Mouse (Mus musculus) midbrain, embryonic 15.5 days (tissue): Measurements from ENCODE around the gene Hydin. TPM values are rescaled to one million over a fixed set of nuclear protein-coding genes. Genes with fewer than 3 reads are reported as not detected.
"Not testable (repeated sequence)": the region's sequence is repeated elsewhere in the genome, so short reads cannot be mapped to it uniquely, and the experiment has no call there.

Source experiments
- ATAC-seq: fragments of 200-750 bp; cut with Nextera tagmentation; replicated peaks from 2 replicates; pipeline ENCODE4 v1.8.0; 2017; ENCODE audit warnings: moderate TSS enrichment
- H3K27ac ChIP-seq: fragments of 300-500 bp; sonication (generic); 2 replicates; pipeline ENCODE4 v1.5.1; 2015; ENCODE audit warnings: mild to moderate bottlenecking, inconsistent platforms
- H3K27me3 ChIP-seq: fragments of 300-500 bp; sonication (generic); replicated peaks from 2 replicates; pipeline ENCODE4 v1.6.1; 2015; ENCODE audit warnings: inconsistent platforms
- H3K36me3 ChIP-seq: fragments of 300-500 bp; sonication (generic); replicated peaks from 2 replicates; pipeline ENCODE4 v1.6.1; 2015; ENCODE audit warnings: inconsistent platforms
- H3K4me1 ChIP-seq: fragments of 300-500 bp; sonication (generic); 2 replicates; pipeline ENCODE4 v1.6.1; 2015; ENCODE audit warnings: inconsistent platforms
- H3K4me2 ChIP-seq: fragments of 300-500 bp; sonication (generic); 2 replicates; pipeline ENCODE4 v1.6.1; 2015; ENCODE audit warnings: inconsistent platforms, mild to moderate bottlenecking, moderate library complexity
- H3K4me3 ChIP-seq: fragments of 300-500 bp; sonication (generic); 2 replicates; pipeline ENCODE4 v1.5.1; 2015; ENCODE audit warnings: mild to moderate bottlenecking, inconsistent platforms
- H3K9ac ChIP-seq: fragments of 300-500 bp; sonication (generic); 2 replicates; pipeline ENCODE4 v1.6.1; 2015; ENCODE audit warnings: mild to moderate bottlenecking, inconsistent platforms
- H3K9me3 ChIP-seq: fragments of 300-500 bp; sonication (generic); 2 replicates; pipeline ENCODE4 v1.6.1; 2016; ENCODE audit warnings: inconsistent platforms
- WGBS: fragments of 180-500 bp; shearing (Covaris S2); methylation state at CpG from one replicate; pipeline ENCODE4 v1.1.7; 2015; ENCODE audit warnings: mixed read lengths; 5-methylcytosine and 5-hydroxymethylcytosine counted together
- polyA plus RNA-seq: library from polyadenylated mRNA; unstranded; fragments of >200 nt; fragmentation: Nextera tagmentation; extraction: Ambion mirVana; gene quantifications from 2 replicates; pipeline ENCODE4 v1.2.1, GENCODE M21; 2015

The Hydin gene
- polyA plus RNA-seq, 1 experiment from 2014 or later: 0.44 TPM

- ATAC-seq: no peak
- no peaks in the 10 kb centered on the region for H3K9me3 ChIP-seq
These were observed 233.5 kb downstream of the Hydin start for GRCm38 (mm10) chr8:110500253-110500652.

GRCm38 (mm10) chr8:110500661-110501060 is 233.9 kb downstream of the Hydin start:
- Histone ChIP-seq H3K9me3 (no peaks in the 10 kb centered on the region), H3K36me3 (no peaks in the 10 kb centered on the region), H3K4me1 (no peaks in the 10 kb centered on the region), H3K9ac (no peak overlapping the region), H3K4me2 (no peak overlapping the region), H3K27ac (no peak overlapping the region), H3K4me3 (no peak overlapping the region), H3K27me3 (no peaks in the 10 kb centered on the region)
- WGBS: 80% methylated on average over 6 of the region's 6 CpGs
- no peak for ATAC-seq

More at GRCm38 (mm10) chr8:110500253-110500652, 233.5 kb downstream of the Hydin start:
- WGBS: 35% methylated on average over 10 of the region's 10 CpGs
- H3K4me2 ChIP-seq: no peak overlapping the region
- no peaks in the 10 kb centered on the region for H3K27me3 ChIP-seq
- H3K36me3 ChIP-seq: no peaks in the 10 kb centered on the region
- H3K4me1 ChIP-seq: no peaks in the 10 kb centered on the region
- H3K4me3 ChIP-seq: no peak overlapping the region
- H3K27ac ChIP-seq: no peak overlapping the region
- no peak overlapping the region for H3K9ac ChIP-seq

GRCm38 (mm10) chr8:110501330-110501729 is 234.6 kb downstream of the Hydin start:
- H3K4me1 ChIP-seq: no peaks in the 10 kb centered on the region
- WGBS: 86% methylated on average over 4 of the region's 4 CpGs
- H3K9me3 ChIP-seq: no peaks in the 10 kb centered on the region
- no peaks in the 10 kb centered on the region for H3K27me3 ChIP-seq
- ATAC-seq: no peak
- no peaks in the 10 kb centered on the region for H3K36me3 ChIP-seq
- H3K4me2 ChIP-seq: no peak overlapping the region
- H3K27ac ChIP-seq: no peak overlapping the region
- no peak overlapping the region for H3K9ac ChIP-seq
- no peak overlapping the region for H3K4me3 ChIP-seq

- no peak overlapping the region for H3K27ac ChIP-seq
- 22% methylated on average over 10 of the region's 10 CpGs for WGBS
- no peak overlapping the region for H3K4me2 ChIP-seq
- H3K9ac ChIP-seq: no peak overlapping the region
- H3K36me3 ChIP-seq: no peaks in the 10 kb centered on the region
- no peak for ATAC-seq
- H3K27me3 ChIP-seq: no peaks in the 10 kb centered on the region
- no peaks in the 10 kb centered on the region for H3K4me1 ChIP-seq
- H3K4me3 ChIP-seq: no peak overlapping the region
- H3K9me3 ChIP-seq: no peaks in the 10 kb centered on the region
These were observed 236.1 kb downstream of the Hydin start for GRCm38 (mm10) chr8:110502880-110503279.

GRCm38 (mm10) chr8:110508766-110509165 is 242.0 kb downstream of the Hydin start:
- no peaks in the 10 kb centered on the region for H3K27me3 ChIP-seq
- no peak overlapping the region for H3K4me2 ChIP-seq
- no peak for ATAC-seq
- no peaks in the 10 kb centered on the region for H3K36me3 ChIP-seq
- 75% methylated on average over 3 of the region's 3 CpGs for WGBS
- no peak overlapping the region for H3K27ac ChIP-seq
- H3K9me3 ChIP-seq: no peaks in the 10 kb centered on the region
- H3K4me1 ChIP-seq: no peaks in the 10 kb centered on the region
- H3K9ac ChIP-seq: no peak overlapping the region
- H3K4me3 ChIP-seq: no peak overlapping the region

GRCm38 (mm10) chr8:110519790-110520189 is 253.0 kb downstream of the Hydin start:
- H3K36me3 ChIP-seq: no peaks in the 10 kb centered on the region
- no peak overlapping the region for H3K4me3 ChIP-seq
- no peak for ATAC-seq
- H3K27ac ChIP-seq: no peak overlapping the region
- WGBS: 80% methylated on average over 7 of the region's 7 CpGs
- H3K27me3 ChIP-seq: no peaks in the 10 kb centered on the region
- H3K4me2 ChIP-seq: no peak overlapping the region
- H3K9ac ChIP-seq: no peak overlapping the region
- no peaks in the 10 kb centered on the region for H3K4me1 ChIP-seq
- H3K9me3 ChIP-seq: no peaks in the 10 kb centered on the region

- Histone ChIP-seq H3K4me2 (no peak overlapping the region), H3K36me3 (no peaks in the 10 kb centered on the region), H3K27ac (no peak overlapping the region), H3K4me1 (no peaks in the 10 kb centered on the region), H3K27me3 (no peaks in the 10 kb centered on the region), H3K9ac (no peak overlapping the region), H3K4me3 (no peak overlapping the region), H3K9me3 (no peaks in the 10 kb centered on the region)
- 92% methylated on average over 12 of the region's 12 CpGs for WGBS
- no peak for ATAC-seq
These were observed 255.1 kb downstream of the Hydin start for GRCm38 (mm10) chr8:110521851-110522250.

GRCm38 (mm10) chr8:110522495-110522894 is 255.7 kb downstream of the Hydin start:
- H3K4me3 ChIP-seq, H3K36me3 ChIP-seq, H3K9ac ChIP-seq, H3K4me2 ChIP-seq, H3K27me3 ChIP-seq, ATAC-seq, H3K27ac ChIP-seq, H3K9me3 ChIP-seq, H3K4me1 ChIP-seq: not testable (repeated sequence)
- 88% methylated on average over 7 of the region's 7 CpGs for WGBS

GRCm38 (mm10) chr8:110522985-110523384 is 256.2 kb downstream of the Hydin start:
- 75% methylated on average over 15 of the region's 15 CpGs for WGBS

GRCm38 (mm10) chr8:110525229-110525628 is 258.5 kb downstream of the Hydin start:
- Histone ChIP-seq H3K27me3 (no peaks in the 10 kb centered on the region), H3K4me3 (no peak overlapping the region), H3K36me3 (no peaks in the 10 kb centered on the region), H3K27ac (no peak overlapping the region), H3K9ac (no peak overlapping the region), H3K4me1 (no peaks in the 10 kb centered on the region), H3K4me2 (no peak overlapping the region), H3K9me3 (no peaks in the 10 kb centered on the region)
- no peak for ATAC-seq
- WGBS: 70% methylated on average over 15 of the region's 15 CpGs

More at GRCm38 (mm10) chr8:110522985-110523384, 256.2 kb downstream of the Hydin start:
- Histone ChIP-seq H3K4me3 (no peak overlapping the region), H3K27me3 (no peaks in the 10 kb centered on the region), H3K4me1 (no peaks in the 10 kb centered on the region), H3K9ac (no peak overlapping the region), H3K9me3 (no peaks in the 10 kb centered on the region), H3K27ac (no peak overlapping the region), H3K36me3 (no peaks in the 10 kb centered on the region), H3K4me2 (no peak overlapping the region)
- ATAC-seq: no peak

- no peak for ATAC-seq
- H3K36me3 ChIP-seq: no peaks in the 10 kb centered on the region
- 70% methylated on average over 8 of the region's 8 CpGs for WGBS
- H3K9ac ChIP-seq: no peak overlapping the region
- H3K4me1 ChIP-seq: no peaks in the 10 kb centered on the region
- no peak overlapping the region for H3K4me2 ChIP-seq
- H3K9me3 ChIP-seq: no peaks in the 10 kb centered on the region
- H3K4me3 ChIP-seq: no peak overlapping the region
- no peaks in the 10 kb centered on the region for H3K27me3 ChIP-seq
- H3K27ac ChIP-seq: no peak overlapping the region
These were observed 263.4 kb downstream of the Hydin start for GRCm38 (mm10) chr8:110530008-110530762.

GRCm38 (mm10) chr8:110533781-110534180 is 267.0 kb downstream of the Hydin start:
- H3K9me3 ChIP-seq: no peaks in the 10 kb centered on the region
- no peak overlapping the region for H3K4me3 ChIP-seq
- no peak overlapping the region for H3K27ac ChIP-seq
- H3K4me2 ChIP-seq: no peak overlapping the region
- ATAC-seq: no peak
- 84% methylated on average over 6 of the region's 6 CpGs for WGBS
- no peaks in the 10 kb centered on the region for H3K27me3 ChIP-seq
- no peak overlapping the region for H3K9ac ChIP-seq
- H3K4me1 ChIP-seq: no peaks in the 10 kb centered on the region
- H3K36me3 ChIP-seq: no peaks in the 10 kb centered on the region

- Histone ChIP-seq H3K4me1 (no peaks in the 10 kb centered on the region), H3K9me3 (no peaks in the 10 kb centered on the region), H3K27ac (no peak overlapping the region), H3K27me3 (no peaks in the 10 kb centered on the region), H3K4me3 (no peak overlapping the region), H3K4me2 (no peak overlapping the region), H3K9ac (no peak overlapping the region), H3K36me3 (no peaks in the 10 kb centered on the region)
- ATAC-seq: no peak
- 78% methylated on average over 4 of the region's 4 CpGs for WGBS
These were observed 271.1 kb downstream of the Hydin start for GRCm38 (mm10) chr8:110537849-110538248.
